Mouse (Mus musculus) left cerebral cortex, adult 6 months (tissue): ENCODE measurements around the gene Rhoh. TPM values are rescaled to one million over a fixed set of nuclear protein-coding genes. Genes with fewer than 3 reads are reported as not detected.

Source experiments
- long read RNA-seq, 2 experiments: library from polyadenylated mRNA; unstranded; transcript quantifications; one replicate each; pipeline ENCODE4 v2.0.0; 2019 to 2020
- polyA plus RNA-seq: library from polyadenylated mRNA; unstranded; fragments of <200 nt; fragmentation: Nextera tagmentation; gene quantifications from 2 replicates; pipeline ENCODE4 v1.2.3, GENCODE M21; 2021

The Rhoh gene
- polyA plus RNA-seq = 1.1 and 1.4 TPM in 2 replicates
- long read RNA-seq, experiment 1, transcript Rhoh-202 (3 exons, 2,265 nt) = major isoform, 7 of 8 reads
- long read RNA-seq, experiment 1, partial matches to known transcripts = 1 of 8 reads
- long read RNA-seq, experiment 1, other reads (novel, unspliced or antisense) = 0 of 8 reads
- long read RNA-seq, experiment 2, partial matches to known transcripts = 0 of 2 reads
- long read RNA-seq, experiment 2, other reads (novel, unspliced or antisense) = 0 of 2 reads

GRCm38 (mm10) chr5:65861154-65861944 is at the start of gene Rhoh:
TSS of gene Rhoh (plus strand) at chr5:65861213.

GRCm38 (mm10) chr5:65934783-65935182 is 73.8 kb downstream of the Rhoh start, which contains the start of gene Chrna9:
TSS of gene Chrna9 (plus strand) at chr5:65934921.

Other genes starting within 250 kb of the Rhoh start
- gene Pds5a, start 162.9 kb upstream of the Rhoh start, polyA plus RNA-seq = 6.0 and 18.4 TPM in 2 replicates
- gene N4bp2, start 97.7 kb upstream of the Rhoh start, polyA plus RNA-seq = 0.88 and 0.99 TPM in 2 replicates
- gene Chrna9, start 73.7 kb downstream of the Rhoh start, polyA plus RNA-seq = not detected in 2 replicates
- gene 9130230L23Rik, start 143.1 kb downstream of the Rhoh start, polyA plus RNA-seq = not detected in 2 replicates